Comparison of ENCODE assay signal across 7 mouse cellular contexts in genomic region chr6:118064968-118065530, GRCm38 (mm10). TPM values are rescaled to one million over a fixed set of nuclear protein-coding genes. Genes with fewer than 3 reads are reported as not detected.
A peak's percentile ranks its signal among the peaks of the same experiment; 100 is the strongest.
DNase-seq lines count a peak whose midpoint lies in the region; ATAC-seq and TF ChIP-seq lines count a peak whose summit lies in the region.

No protein-coding gene starts in this region.

- peak overlapping the region; percentile 92; the same call in 1 of the 2 replicates for H3K4me2 ChIP-seq in intestine, postnatal 0 days (replicated peaks; ENCODE audit: low read depth)

- H3K9me3 ChIP-seq in intestine, postnatal 0 days (ENCODE audit: control insufficient read depth): no peaks in the 10 kb centered on the region

- H3K4me1 ChIP-seq in intestine, postnatal 0 days (replicated peaks; ENCODE audit: control insufficient read depth, insufficient read depth, low read length): no peaks in the 10 kb centered on the region

- H3K36me3 ChIP-seq in intestine, postnatal 0 days (ENCODE audit: control insufficient read depth, insufficient read depth): no peaks in the 10 kb centered on the region
- no peaks in the 10 kb centered on the region for H3K36me3 ChIP-seq in splenic B cell, adult 2 months (ENCODE audit: control insufficient read depth, insufficient read depth, low read length, poor library complexity, severe bottlenecking)

- TF ChIP-seq CTCF in intestine, postnatal 0 days (IDR thresholded peaks at IDR 0.05; ENCODE audit: low read depth): peak; percentile 76

- no peak overlapping the region for H3K9ac ChIP-seq in intestine, postnatal 0 days (ENCODE audit: low read depth, low read length)

- peaks cover 13% of the 10 kb centered on the region; the same call in 1 of the 2 replicates for H3K27me3 ChIP-seq in intestine, postnatal 0 days (replicated peaks; ENCODE audit: control insufficient read depth, insufficient read depth, low read length)
- H3K27me3 ChIP-seq in splenic B cell, adult 2 months (ENCODE audit: control insufficient read depth, insufficient read depth, low read length, poor library complexity, severe bottlenecking): no peaks in the 10 kb centered on the region

- H3K4me3 ChIP-seq in intestine, postnatal 0 days (ENCODE audit: low read depth, low read length): no peak overlapping the region

- peak; percentile 47 for ATAC-seq in CD4-positive, CD25-positive, alpha-beta regulatory T cell, adult 4 months
- ATAC-seq in intestine, postnatal 0 days: no peak

- H3K27ac ChIP-seq in intestine, postnatal 0 days (ENCODE audit: low read depth, low read length): no peak overlapping the region

- peak; percentile 31 to 36 for DNase-seq in B cell, adult 2 months
- peak; percentile 86 for DNase-seq in cerebellum, adult 9-10 months
- DNase-seq in forelimb bud, embryonic 11.5 days (ENCODE audit: low read depth, low spot score): peak; percentile 58
- DNase-seq in lung, postnatal 36 days: peak; percentile 91
- DNase-seq in splenic B cell, adult 2 months (ENCODE audit: low read depth, low spot score): peak; percentile 52

- WGBS in intestine, postnatal 0 days: 26% methylated on average over 7 of the region's 7 CpGs

RNA-seq across cellular contexts. Expression of gene Rasgef1a, which starts 53.8 kb away (rescaled TPM):
- polyA plus RNA-seq in CD4-positive, CD25-positive, alpha-beta regulatory T cell, adult 4 months (2017; shearing (Covaris generic)): 1 to 10 TPM; 5.4 to 7.8 TPM
- 0.07 and 0.25 TPM in 2 replicates for polyA plus RNA-seq in intestine, postnatal 0 days (2015; fragmentation: Nextera tagmentation; extraction: Ambion mirVana)

Comparison
In these comparisons a context has a peak if more than half of its experiments do, and no peak if none do; other contexts are left out.
1. DNase-seq: peak in every context shown above with its lines; median percentile 91 in lung, postnatal 36 days; 86 in cerebellum, adult 9-10 months; 58 in forelimb bud, embryonic 11.5 days; 52 in splenic B cell, adult 2 months; 34 in B cell, adult 2 months.